Mouse (Mus musculus): ENCODE measurements around the gene Prkcb. TPM values are rescaled to one million over a fixed set of nuclear protein-coding genes. Genes with fewer than 3 reads are reported as not detected.
A peak's percentile ranks its signal among the peaks of the same experiment; 100 is the strongest.

The Prkcb gene
- polyA plus RNA-seq, 1 experiment, result 502 TPM

- DNase-seq (ENCODE audit: extremely low spot score in 1 of 2, low spot score in 1 of 2), result peak in 1 of 2 experiments; percentile 65
Measured at GRCm38 (mm10) chr7:122573101-122573635, 284.6 kb downstream of the Prkcb start.

- DNase-seq (ENCODE audit: extremely low spot score in 1 of 2, low spot score in 1 of 2), result no peak
Measured at GRCm38 (mm10) chr7:122574418-122574817, 285.9 kb downstream of the Prkcb start.

GRCm38 (mm10) chr7:122575056-122575455 lies 286.5 kb downstream of the Prkcb start:
- no peak for DNase-seq (ENCODE audit: extremely low spot score in 1 of 2, low spot score in 1 of 2)

- peak in 1 of 2 experiments; percentile 56 for DNase-seq (ENCODE audit: extremely low spot score in 1 of 2, low spot score in 1 of 2)
Measured at GRCm38 (mm10) chr7:122575506-122575905, 287.0 kb downstream of the Prkcb start.

- no peak for DNase-seq (ENCODE audit: extremely low spot score in 1 of 2, low spot score in 1 of 2)
Measured at GRCm38 (mm10) chr7:122577571-122577970, 289.0 kb downstream of the Prkcb start.

- DNase-seq (ENCODE audit: extremely low spot score in 1 of 2, low spot score in 1 of 2), result no peak
Measured at GRCm38 (mm10) chr7:122579461-122580157, 291.1 kb downstream of the Prkcb start.

- no peak for DNase-seq (ENCODE audit: extremely low spot score in 1 of 2, low spot score in 1 of 2)
Measured at GRCm38 (mm10) chr7:122580158-122580475, 291.6 kb downstream of the Prkcb start.

GRCm38 (mm10) chr7:122584421-122585151 lies 296.0 kb downstream of the Prkcb start:
- peak; percentile 88 to 90 for DNase-seq (ENCODE audit: extremely low spot score in 1 of 2, low spot score in 1 of 2)

- DNase-seq (ENCODE audit: extremely low spot score in 1 of 2, low spot score in 1 of 2), result no peak
Measured at GRCm38 (mm10) chr7:122595897-122596296, 307.3 kb downstream of the Prkcb start.

- DNase-seq (ENCODE audit: extremely low spot score in 1 of 2, low spot score in 1 of 2), result no peak
Measured at GRCm38 (mm10) chr7:122596596-122597170, 308.1 kb downstream of the Prkcb start.

- DNase-seq (ENCODE audit: extremely low spot score in 1 of 2, low spot score in 1 of 2), result peak in 1 of 2 experiments; percentile 20
Measured at GRCm38 (mm10) chr7:122597313-122597712, 308.8 kb downstream of the Prkcb start.

- DNase-seq (ENCODE audit: extremely low spot score in 1 of 2, low spot score in 1 of 2), result no peak
Measured at GRCm38 (mm10) chr7:122600856-122601255, 312.3 kb downstream of the Prkcb start.

- no peak for DNase-seq (ENCODE audit: extremely low spot score in 1 of 2, low spot score in 1 of 2)
Measured at GRCm38 (mm10) chr7:122605066-122605465, 316.5 kb downstream of the Prkcb start.

- peak in 1 of 2 experiments; percentile 50 for DNase-seq (ENCODE audit: extremely low spot score in 1 of 2, low spot score in 1 of 2)
Measured at GRCm38 (mm10) chr7:122609420-122609819, 320.9 kb downstream of the Prkcb start.

- DNase-seq (ENCODE audit: extremely low spot score in 1 of 2, low spot score in 1 of 2), result no peak
Measured at GRCm38 (mm10) chr7:122610161-122610560, 321.6 kb downstream of the Prkcb start.

GRCm38 (mm10) chr7:122613876-122614275 lies 325.3 kb downstream of the Prkcb start:
- DNase-seq (ENCODE audit: extremely low spot score in 1 of 2, low spot score in 1 of 2), result no peak

- no peak for DNase-seq (ENCODE audit: extremely low spot score in 1 of 2, low spot score in 1 of 2)
Measured at GRCm38 (mm10) chr7:122622125-122622774, 333.7 kb downstream of the Prkcb start.

- no peak for DNase-seq (ENCODE audit: extremely low spot score in 1 of 2, low spot score in 1 of 2)
Measured at GRCm38 (mm10) chr7:122623753-122624152, 335.2 kb downstream of the Prkcb start.

- DNase-seq (ENCODE audit: extremely low spot score in 1 of 2, low spot score in 1 of 2), result no peak
Measured at GRCm38 (mm10) chr7:122628050-122628449, 339.5 kb downstream of the Prkcb start.

- no peak for DNase-seq (ENCODE audit: extremely low spot score in 1 of 2, low spot score in 1 of 2)
Measured at GRCm38 (mm10) chr7:122630386-122630785, 341.8 kb downstream of the Prkcb start.

GRCm38 (mm10) chr7:122631151-122631550 lies 342.6 kb downstream of the Prkcb start:
- DNase-seq (ENCODE audit: extremely low spot score in 1 of 2, low spot score in 1 of 2), result no peak
